Mouse (Mus musculus) lung, postnatal 14 days (tissue): ENCODE data around the gene Fcho1.

Experiments used
- DNase-seq: peaks from one replicate; pipeline ENCODE4 v3.0.0; 2021

The Fcho1 gene

GRCm38 (mm10) chr8:71680471-71680870 is 45.0 kb downstream of the Fcho1 start:
- no peak for DNase-seq

- no peak for DNase-seq
Measured at GRCm38 (mm10) chr8:71679550-71680168, 45.9 kb downstream of the Fcho1 start.

GRCm38 (mm10) chr8:71679116-71679515 is 46.4 kb downstream of the Fcho1 start:
- no peak for DNase-seq

- no peak for DNase-seq
Measured at GRCm38 (mm10) chr8:71678216-71678615, 47.3 kb downstream of the Fcho1 start.

- peak; percentile 37 for DNase-seq
Measured at GRCm38 (mm10) chr8:71677555-71677954, 48.0 kb downstream of the Fcho1 start.

GRCm38 (mm10) chr8:71676803-71677202 is 48.7 kb downstream of the Fcho1 start:
- DNase-seq = no peak

GRCm38 (mm10) chr8:71676020-71676741 is 49.3 kb downstream of the Fcho1 start, which contains the start of gene Jak3:
Jak3 (plus strand) TSS chr8:71676296.
- DNase-seq = peak; percentile 55

- DNase-seq = no peak
Measured at GRCm38 (mm10) chr8:71675456-71676019, 50.0 kb downstream of the Fcho1 start.

GRCm38 (mm10) chr8:71674071-71674470 is 51.4 kb downstream of the Fcho1 start:
- no peak for DNase-seq

- no peak for DNase-seq
Measured at GRCm38 (mm10) chr8:71672168-71672735, 53.3 kb downstream of the Fcho1 start.

- peak; percentile 94 for DNase-seq
Measured at GRCm38 (mm10) chr8:71671549-71671965, 54.0 kb downstream of the Fcho1 start, which contains the start of gene Unc13a. Unc13a (minus strand) TSS chr8:71671757.

GRCm38 (mm10) chr8:71670621-71671548 is 54.6 kb downstream of the Fcho1 start:
- no peak for DNase-seq

- DNase-seq = no peak
Measured at GRCm38 (mm10) chr8:71670198-71670597, 55.3 kb downstream of the Fcho1 start.

GRCm38 (mm10) chr8:71668220-71668975 is 57.1 kb downstream of the Fcho1 start:
- peak; percentile 27 for DNase-seq

GRCm38 (mm10) chr8:71667256-71667655 is 58.3 kb downstream of the Fcho1 start:
- DNase-seq = no peak

- DNase-seq = no peak
Measured at GRCm38 (mm10) chr8:71666855-71667254, 58.7 kb downstream of the Fcho1 start.

- DNase-seq = peak; percentile 66
Measured at GRCm38 (mm10) chr8:71665331-71666130, 60.0 kb downstream of the Fcho1 start.

- peak; percentile 92 for DNase-seq
Measured at GRCm38 (mm10) chr8:71660325-71661120, 65.0 kb downstream of the Fcho1 start.

GRCm38 (mm10) chr8:71659751-71660150 is 65.8 kb downstream of the Fcho1 start:
- DNase-seq = no peak

GRCm38 (mm10) chr8:71658515-71659049 is 66.9 kb downstream of the Fcho1 start:
- no peak for DNase-seq
